Mouse (Mus musculus) midbrain, embryonic 16.5 days (tissue): Measurements from ENCODE around the gene Ccdc134. TPM values are rescaled to one million over a fixed set of nuclear protein-coding genes. Genes with fewer than 3 reads are reported as not detected.
"Not testable (repeated sequence)": the region's sequence is repeated elsewhere in the genome, so short reads cannot be mapped to it uniquely, and the experiment has no call there.

Experiments
- ATAC-seq: fragments of 200-750 bp; cut with Nextera tagmentation; 2 replicates; pipeline ENCODE4 v1.8.0; 2017; ENCODE audit warnings: moderate TSS enrichment
- H3K27ac ChIP-seq: fragments of 300-500 bp; sonication (generic); 2 replicates; pipeline ENCODE4 v1.5.1; 2014; ENCODE audit warnings: mild to moderate bottlenecking, low read length, mixed read lengths
- H3K27me3 ChIP-seq: fragments of 300-500 bp; sonication (generic); 2 replicates; pipeline ENCODE4 v1.6.1; 2014; ENCODE audit warnings: low read depth, low read length, mixed read lengths; ENCODE audit not compliant: control insufficient read depth, insufficient read depth
- H3K36me3 ChIP-seq: fragments of 300-500 bp; sonication (generic); 2 replicates; pipeline ENCODE4 v1.6.1; 2014; ENCODE audit warnings: mild to moderate bottlenecking, low read length, moderate library complexity, mixed read lengths; ENCODE audit not compliant: control insufficient read depth, insufficient read depth
- H3K4me1 ChIP-seq: fragments of 300-500 bp; sonication (generic); 2 replicates; pipeline ENCODE4 v1.6.1; 2014; ENCODE audit warnings: mild to moderate bottlenecking, low read length, mixed read lengths; ENCODE audit not compliant: control insufficient read depth, insufficient read depth
- H3K4me2 ChIP-seq: fragments of 300-500 bp; sonication (generic); 2 replicates; pipeline ENCODE4 v1.6.1; 2014; ENCODE audit warnings: mild to moderate bottlenecking, low read length, mixed read lengths
- H3K4me3 ChIP-seq: fragments of 300-500 bp; sonication (generic); 2 replicates; pipeline ENCODE4 v1.5.1; 2014; ENCODE audit warnings: low read depth, mild to moderate bottlenecking, low read length, moderate library complexity, mixed read lengths
- H3K9ac ChIP-seq: fragments of 300-500 bp; sonication (generic); 2 replicates; pipeline ENCODE4 v1.6.1; 2014; ENCODE audit warnings: low read depth, low read length, mixed read lengths
- H3K9me3 ChIP-seq: fragments of 300-500 bp; sonication (generic); replicated peaks from 2 replicates; pipeline ENCODE4 v1.6.1; 2014; ENCODE audit warnings: mild to moderate bottlenecking, low read length, mixed read lengths; ENCODE audit not compliant: control insufficient read depth, poor library complexity, severe bottlenecking
- WGBS: fragments of 180-500 bp; shearing (Covaris S2); extraction: QIAGEN DNeasy Blood & Tissue Kit; methylation state at CpG from one replicate; pipeline ENCODE4 v1.1.7; 2014; 5-methylcytosine and 5-hydroxymethylcytosine counted together
- polyA plus RNA-seq: library from polyadenylated mRNA; unstranded; fragments of >200 nt; fragmentation: Nextera tagmentation; extraction: Ambion mirVana; gene quantifications from 2 replicates; pipeline ENCODE4 v1.2.1, GENCODE M21; 2015

Ccdc134 gene
- polyA plus RNA-seq, 1 experiment from 2014 or later, result 10.5 TPM

- not testable (repeated sequence) for H3K36me3 ChIP-seq, H3K9ac ChIP-seq, H3K4me3 ChIP-seq, ATAC-seq, H3K27me3 ChIP-seq, H3K27ac ChIP-seq, H3K9me3 ChIP-seq
- H3K4me1 ChIP-seq, result peaks cover 14% of the 10 kb centered on the region
- H3K4me2 ChIP-seq, result peak overlapping the region; percentile 92; the same call in 1 of the 2 replicates
- 85% methylated on average over 4 of the region's 4 CpGs for WGBS
These were observed 1.0 kb upstream of the Ccdc134 start for GRCm38 (mm10) chr15:82126690-82127089.

- peak; percentile 16; the same call in 1 of the 2 replicates for ATAC-seq
- peak overlapping the region; percentile 70 for H3K4me3 ChIP-seq
- H3K9ac ChIP-seq, result peak overlapping the region; percentile 73
- no peak overlapping the region for H3K27ac ChIP-seq
- peak overlapping the region; percentile 92 for H3K4me2 ChIP-seq
- peaks cover 14% of the 10 kb centered on the region for H3K4me1 ChIP-seq
- WGBS, result 3% methylated on average over 5 of the region's 5 CpGs
- H3K36me3 ChIP-seq, result no peaks in the 10 kb centered on the region
- no peaks in the 10 kb centered on the region for H3K9me3 ChIP-seq
- H3K27me3 ChIP-seq, result no peaks in the 10 kb centered on the region
These were observed 676 bp downstream of the Ccdc134 start for GRCm38 (mm10) chr15:82128398-82128797.

GRCm38 (mm10) chr15:82130599-82130998, 2.9 kb downstream of the Ccdc134 start:
- Histone ChIP-seq H3K4me3 (no peak overlapping the region), H3K36me3 (no peaks in the 10 kb centered on the region), H3K9me3 (no peaks in the 10 kb centered on the region), H3K27me3 (no peaks in the 10 kb centered on the region), H3K4me1 (peaks cover 14% of the 10 kb centered on the region), H3K9ac (no peak overlapping the region), H3K27ac (no peak overlapping the region), H3K4me2 (no peak overlapping the region)
- 60% methylated on average over 7 of the region's 7 CpGs for WGBS
- ATAC-seq, result no peak

GRCm38 (mm10) chr15:82135372-82135771, 7.7 kb downstream of the Ccdc134 start:
- 88% methylated on average over 4 of the region's 4 CpGs for WGBS
- no peak overlapping the region for H3K27ac ChIP-seq
- no peak for ATAC-seq
- H3K9ac ChIP-seq, result no peak overlapping the region
- no peak overlapping the region for H3K4me2 ChIP-seq
- H3K4me1 ChIP-seq, result no peaks in the 10 kb centered on the region
- no peaks in the 10 kb centered on the region for H3K9me3 ChIP-seq
- H3K27me3 ChIP-seq, result no peaks in the 10 kb centered on the region
- H3K36me3 ChIP-seq, result no peaks in the 10 kb centered on the region
- H3K4me3 ChIP-seq, result no peak overlapping the region

- WGBS, result 47% methylated on average over 4 of the region's 4 CpGs
- no peaks in the 10 kb centered on the region for H3K4me1 ChIP-seq
- ATAC-seq, result 0 out of 2 replicates have a peak, but pooled peaks have one; percentile 21
- H3K27ac ChIP-seq, result no peak overlapping the region
- no peaks in the 10 kb centered on the region for H3K27me3 ChIP-seq
- H3K9me3 ChIP-seq, result no peaks in the 10 kb centered on the region
- no peak overlapping the region for H3K4me3 ChIP-seq
- no peak overlapping the region for H3K4me2 ChIP-seq
- H3K9ac ChIP-seq, result no peak overlapping the region
- no peaks in the 10 kb centered on the region for H3K36me3 ChIP-seq
These were observed 10.8 kb downstream of the Ccdc134 start for GRCm38 (mm10) chr15:82138565-82138964.

GRCm38 (mm10) chr15:82139196-82139595, 11.5 kb downstream of the Ccdc134 start:
- no peak overlapping the region for H3K4me2 ChIP-seq
- no peaks in the 10 kb centered on the region for H3K36me3 ChIP-seq
- H3K4me3 ChIP-seq, result no peak overlapping the region
- H3K9me3 ChIP-seq, result no peaks in the 10 kb centered on the region
- H3K9ac ChIP-seq, result no peak overlapping the region
- no peaks in the 10 kb centered on the region for H3K27me3 ChIP-seq
- H3K4me1 ChIP-seq, result no peaks in the 10 kb centered on the region
- 93% methylated on average over 8 of the region's 8 CpGs for WGBS
- H3K27ac ChIP-seq, result no peak overlapping the region
- ATAC-seq, result no peak

GRCm38 (mm10) chr15:82140355-82140754, 12.6 kb downstream of the Ccdc134 start:
- H3K9me3 ChIP-seq, result no peaks in the 10 kb centered on the region
- no peak overlapping the region for H3K4me3 ChIP-seq
- no peak overlapping the region for H3K27ac ChIP-seq
- H3K9ac ChIP-seq, result no peak overlapping the region
- 91% methylated on average over 3 of the region's 3 CpGs for WGBS
- no peak for ATAC-seq
- H3K36me3 ChIP-seq, result no peaks in the 10 kb centered on the region
- H3K4me1 ChIP-seq, result no peaks in the 10 kb centered on the region; the same call in 1 of the 2 replicates
- H3K4me2 ChIP-seq, result no peak overlapping the region
- no peaks in the 10 kb centered on the region for H3K27me3 ChIP-seq

- Histone ChIP-seq H3K27me3 (no peaks in the 10 kb centered on the region), H3K4me2 (no peak overlapping the region), H3K4me1 (peaks cover 10% of the 10 kb centered on the region), H3K36me3 (no peaks in the 10 kb centered on the region), H3K9me3 (no peaks in the 10 kb centered on the region), H3K27ac (peak overlapping the region; percentile 35; the same call in 1 of the 2 replicates), H3K4me3 (no peak overlapping the region), H3K9ac (0 out of 2 replicates have a peak overlapping the region, but pooled peaks have one; percentile 3)
- 88% methylated on average over 5 of the region's 5 CpGs for WGBS
- no peak for ATAC-seq
These were observed 16.4 kb downstream of the Ccdc134 start for GRCm38 (mm10) chr15:82144157-82144556.

GRCm38 (mm10) chr15:82145408-82145807, 17.7 kb downstream of the Ccdc134 start:
- Histone ChIP-seq H3K9ac (no peak overlapping the region), H3K27ac (peak overlapping the region; percentile 98), H3K9me3 (no peaks in the 10 kb centered on the region), H3K4me1 (peaks cover 22% of the 10 kb centered on the region), H3K27me3 (no peaks in the 10 kb centered on the region), H3K36me3 (no peaks in the 10 kb centered on the region), H3K4me2 (no peak overlapping the region), H3K4me3 (no peak overlapping the region)
- ATAC-seq, result no peak
- 28% methylated on average over 2 of the region's 2 CpGs for WGBS
